Mouse (Mus musculus) CH12F3 (cell line): ENCODE results near the gene Gm3045.

Source experiments
- in situ Hi-C: fragments of 300-500 bp; cut with MboI; formaldehyde crosslinking; loops from 2 replicates; pipeline ENCODE4 v1.14.3; 2020; ENCODE audit warnings: low sequenced_read_pairs

The Gm3045 gene

DNA sequence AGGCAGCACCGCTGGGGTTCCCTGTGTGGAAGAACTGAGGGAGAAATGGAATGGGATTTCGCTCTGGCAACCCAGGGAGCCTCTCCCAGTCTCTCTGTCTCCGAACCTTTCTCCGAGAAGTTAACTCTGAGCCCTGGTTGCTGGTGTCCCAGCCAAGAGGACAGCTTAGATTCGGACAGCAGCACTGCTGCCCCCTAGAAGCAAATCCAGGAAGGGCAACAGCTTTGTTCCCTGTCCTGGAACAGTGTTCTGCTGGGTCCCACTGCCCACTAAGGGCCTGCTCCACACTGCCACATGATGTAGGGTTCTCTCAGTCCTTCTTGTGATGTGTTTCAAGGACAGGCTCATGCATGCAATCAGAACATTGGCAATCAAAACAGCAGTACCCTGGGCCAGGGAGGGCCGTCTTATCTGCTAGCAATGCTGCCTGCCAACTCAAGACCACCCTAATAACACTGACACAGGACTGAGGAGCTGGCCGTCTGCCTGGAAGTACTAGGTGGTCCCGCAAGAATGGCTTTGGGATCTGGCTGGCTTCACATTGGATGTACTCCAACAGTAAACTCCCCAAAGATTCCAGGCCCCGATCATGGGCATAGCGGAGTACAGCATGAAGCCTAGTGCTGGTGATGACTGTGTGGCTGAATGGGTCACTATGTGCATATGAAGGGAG is 9.4 kb downstream of the Gm3045 start:
- in situ Hi-C loops = no loop called here

DNA sequence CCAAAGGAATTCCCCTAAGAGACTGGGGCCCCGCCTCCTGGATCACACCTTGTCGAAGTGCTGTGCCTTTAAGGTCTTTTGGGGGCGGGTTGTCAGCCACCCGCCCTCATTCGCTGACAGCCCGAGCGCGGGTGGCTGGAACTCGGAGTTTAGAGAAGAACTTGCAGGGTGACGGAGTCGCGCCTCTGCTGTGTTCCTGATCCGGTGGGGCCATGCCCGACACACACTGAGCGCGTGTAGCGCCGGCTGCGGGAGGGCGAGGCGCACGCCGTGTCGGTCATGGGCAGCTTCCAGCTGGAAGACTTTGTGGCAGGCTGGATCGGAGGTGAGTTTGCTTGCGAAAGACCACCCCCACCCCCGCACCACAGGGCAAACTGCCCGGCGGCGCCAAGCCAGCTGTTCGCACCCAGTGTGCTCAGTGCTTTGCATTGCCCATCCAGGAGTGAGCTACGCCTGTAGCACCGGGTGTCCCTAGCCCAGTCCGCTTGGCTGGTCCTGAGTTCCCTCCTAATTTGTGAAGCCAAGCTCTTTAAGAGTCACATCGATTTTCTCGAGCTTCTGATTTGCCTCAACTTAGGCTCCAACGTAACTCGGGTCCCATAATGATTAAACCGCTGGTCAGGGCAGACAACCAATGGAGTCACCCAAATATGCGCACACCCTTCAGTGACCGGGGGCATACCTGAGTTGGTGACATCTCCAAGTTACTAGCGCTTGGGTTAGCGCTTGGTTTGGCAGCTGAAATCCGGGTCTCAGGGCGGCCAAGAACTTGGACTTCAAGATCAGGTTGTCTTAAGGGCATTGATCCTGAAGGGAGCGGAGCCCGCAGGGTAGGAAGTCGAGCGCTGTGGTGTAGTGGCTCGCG is 12.0 kb downstream of the Gm3045 start, which contains the start of gene Slc25a48:
Gene Slc25a48 (plus strand): TSS at position 145 of the 865 bp plus-strand sequence.
- in situ Hi-C loops = no loop called here

DNA sequence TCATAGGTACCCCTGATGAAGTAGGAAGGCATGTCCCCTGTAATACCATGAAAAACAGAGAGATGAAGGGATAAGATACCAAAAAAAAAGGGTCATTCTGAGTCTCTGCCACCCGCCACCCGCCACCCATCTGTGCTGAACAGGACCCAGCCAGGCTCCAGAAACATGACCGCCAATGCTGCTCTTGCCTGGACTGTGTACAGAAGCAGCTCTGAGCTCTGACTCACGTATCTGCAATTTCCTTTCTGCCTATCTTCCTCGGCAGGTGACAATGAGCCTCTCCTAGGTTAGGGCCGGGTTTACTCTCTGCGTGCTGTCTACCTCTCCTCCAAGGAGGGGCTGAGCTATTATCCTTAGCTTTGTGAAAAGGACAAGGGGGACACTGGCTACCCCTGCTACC is 17.0 kb downstream of the Gm3045 start:
- in situ Hi-C loops = no loop called here

DNA sequence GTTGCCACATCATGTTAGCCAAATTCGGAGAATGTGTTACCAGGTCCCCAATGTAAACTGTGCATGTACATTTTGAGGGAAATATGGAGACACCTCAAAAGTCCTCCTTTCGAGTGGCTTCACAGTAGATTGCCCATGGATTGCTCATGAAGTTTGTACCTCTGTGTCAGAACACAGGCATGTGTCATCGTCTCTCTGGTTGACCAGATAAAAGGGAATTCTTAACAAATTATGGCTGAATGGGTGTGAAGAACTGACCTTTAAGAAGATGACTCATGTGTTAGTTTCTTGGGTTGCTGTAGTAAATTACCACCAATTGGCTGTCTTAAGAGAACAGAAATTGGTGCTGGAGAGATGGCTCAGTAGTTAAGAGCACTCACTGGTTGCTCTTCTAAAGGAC is 17.7 kb downstream of the Gm3045 start:
- in situ Hi-C loops = no loop called here

DNA sequence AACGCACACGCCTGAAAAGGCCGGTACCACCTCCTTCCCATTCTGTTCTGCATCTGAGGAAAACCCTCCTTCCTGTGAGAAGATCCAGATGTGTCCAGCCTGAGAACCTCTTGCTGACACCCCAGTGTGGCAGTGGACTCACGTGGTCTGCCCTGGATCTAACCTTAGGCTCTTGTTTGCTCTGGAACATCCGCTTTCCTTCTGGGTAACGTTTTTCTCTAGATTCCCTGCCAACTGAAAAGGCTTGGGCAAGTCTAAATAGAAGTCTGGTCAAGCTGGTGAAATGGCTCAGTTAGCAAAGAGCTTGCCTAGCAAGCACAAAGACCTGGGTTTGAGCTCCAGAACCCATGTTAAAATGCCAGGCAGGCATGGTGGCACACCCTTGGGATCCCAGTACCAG is 18.6 kb downstream of the Gm3045 start:
- in situ Hi-C loops = no loop called here

DNA sequence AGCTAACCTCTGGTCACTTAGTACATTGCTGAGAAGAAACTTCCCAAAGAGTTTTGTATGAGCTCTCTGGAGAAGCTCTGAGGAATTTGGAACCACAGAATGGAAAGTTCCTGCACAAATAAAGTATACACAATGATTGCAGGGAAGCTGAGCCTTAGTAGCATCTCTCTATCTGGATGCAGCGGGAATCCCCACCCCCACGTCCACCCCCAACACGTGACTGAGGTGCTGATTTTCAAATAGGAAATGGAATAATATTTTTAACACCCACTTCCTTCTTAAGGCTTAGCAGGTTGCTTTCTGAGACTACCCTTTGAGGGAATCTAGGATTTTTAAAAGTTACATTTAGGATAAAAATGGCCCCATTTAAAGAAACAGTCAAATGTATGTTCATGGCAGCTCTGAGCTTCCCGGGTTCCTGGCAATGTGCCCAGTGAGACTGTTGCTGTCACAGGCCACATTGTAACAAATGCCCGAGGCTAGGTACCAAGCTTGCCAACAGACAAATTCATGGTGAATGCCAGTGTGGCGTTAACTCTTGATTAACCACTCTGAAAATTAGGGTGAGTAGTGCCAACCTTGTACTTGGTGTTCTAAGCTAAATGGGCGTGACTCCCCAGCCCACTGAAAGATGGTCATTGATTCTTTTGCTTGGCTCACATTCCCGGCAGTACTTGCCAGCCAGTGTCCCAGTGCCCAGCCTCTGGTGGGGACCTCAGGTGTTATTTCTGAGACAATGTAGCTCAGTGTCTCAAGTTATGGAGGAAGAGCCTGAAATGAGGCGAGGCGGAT is 23.0 kb downstream of the Gm3045 start:
- in situ Hi-C loops = no loop called here

DNA sequence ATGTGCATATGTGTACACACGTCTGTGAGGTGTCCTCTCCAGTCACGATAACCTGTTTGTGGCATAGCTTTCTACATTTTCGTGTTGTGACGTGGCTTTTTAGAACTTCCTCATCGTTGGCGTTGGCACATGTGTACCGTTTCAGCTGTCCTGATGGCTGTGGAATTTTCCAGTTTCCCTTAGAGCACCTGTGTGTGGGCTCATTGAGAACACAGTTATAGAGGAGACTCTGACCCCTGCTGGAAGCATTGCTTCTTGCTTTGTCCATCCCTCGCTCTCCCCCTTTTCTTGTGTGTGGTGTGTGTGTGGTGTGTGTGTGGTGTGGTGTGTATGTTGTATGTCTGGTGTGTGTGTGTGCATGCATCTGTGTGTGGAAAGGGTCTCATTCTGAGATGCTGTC is 23.6 kb downstream of the Gm3045 start:
- in situ Hi-C loops = no loop called here

DNA sequence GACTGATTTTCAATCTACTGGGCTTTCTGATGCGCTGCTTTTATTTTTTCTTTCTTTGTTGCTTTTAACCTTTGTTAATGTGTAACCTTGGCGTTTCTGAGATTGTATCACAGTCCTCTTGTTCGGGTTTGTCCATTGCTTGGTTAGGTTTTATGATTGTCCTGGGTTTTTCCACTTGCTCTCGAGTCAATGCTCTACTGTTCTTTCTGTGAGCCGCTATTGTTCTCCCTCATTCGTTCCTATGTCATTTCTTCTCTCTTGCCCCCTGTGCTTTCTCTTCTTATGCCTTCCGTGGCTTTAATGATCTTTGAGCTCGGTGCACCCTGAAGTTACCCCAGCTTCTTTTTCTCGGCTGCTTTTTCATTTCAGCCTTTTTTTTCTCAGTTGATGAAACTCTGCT is 31.6 kb downstream of the Gm3045 start:
- in situ Hi-C loops = no loop called here

DNA sequence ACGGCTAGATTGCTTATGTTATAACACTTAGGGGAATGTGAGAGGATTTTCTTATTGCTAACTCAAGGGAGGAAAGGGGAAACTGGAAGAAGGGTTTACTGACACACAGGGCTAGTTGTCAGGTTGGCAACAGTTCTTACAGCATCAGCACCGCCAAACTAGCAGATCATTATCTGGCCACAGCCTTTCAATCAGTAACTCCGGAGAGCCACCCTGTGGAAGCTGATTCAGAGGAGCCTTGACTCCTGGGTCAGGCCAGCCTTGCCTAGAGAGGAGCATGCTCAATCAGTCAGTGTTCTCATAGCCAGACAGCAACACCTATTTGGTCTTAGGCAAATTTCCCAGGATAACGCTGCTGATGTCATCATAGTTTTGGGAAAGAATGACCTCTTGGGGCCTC is 35.1 kb downstream of the Gm3045 start:
- in situ Hi-C loops = no loop called here

DNA sequence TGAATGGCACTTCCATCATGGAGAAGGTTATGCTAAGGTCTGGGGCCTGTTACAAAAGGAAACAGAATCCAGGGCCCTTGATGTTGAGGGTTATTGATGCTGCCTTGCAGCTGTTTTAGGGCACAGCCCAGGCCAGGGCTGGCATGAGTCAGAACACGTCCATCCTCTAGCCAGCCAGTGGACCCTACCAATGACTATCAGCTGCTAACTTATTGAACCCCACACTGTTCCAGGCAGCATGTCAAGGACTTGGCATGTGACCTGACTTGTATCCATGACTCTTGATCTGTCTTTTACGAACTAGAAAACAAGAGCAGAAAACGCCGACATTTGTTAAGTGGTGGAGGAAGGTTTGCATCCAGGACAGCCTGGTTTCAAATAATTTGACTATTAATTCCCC is 36.4 kb downstream of the Gm3045 start:
- in situ Hi-C loops = no loop called here

DNA sequence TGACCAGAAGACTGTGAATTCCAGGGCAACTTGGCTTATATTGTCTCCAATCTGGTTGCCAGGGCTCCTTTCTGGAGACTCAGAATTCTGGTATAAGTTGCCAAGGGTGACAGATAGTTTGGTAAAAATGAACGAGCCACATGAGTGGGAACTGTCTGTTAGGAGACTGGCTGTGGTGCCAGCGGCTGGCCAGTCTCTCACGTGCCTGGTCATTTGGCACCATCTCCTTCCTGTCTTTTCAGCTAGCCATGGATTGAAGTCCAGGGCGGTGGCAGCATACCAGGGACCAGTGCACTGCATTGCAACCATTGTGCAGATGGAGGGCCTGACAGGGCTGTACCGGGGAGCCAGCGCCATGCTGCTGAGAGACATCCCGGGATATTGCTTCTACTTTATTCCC is 36.9 kb downstream of the Gm3045 start:
- in situ Hi-C loops = no loop called here

DNA sequence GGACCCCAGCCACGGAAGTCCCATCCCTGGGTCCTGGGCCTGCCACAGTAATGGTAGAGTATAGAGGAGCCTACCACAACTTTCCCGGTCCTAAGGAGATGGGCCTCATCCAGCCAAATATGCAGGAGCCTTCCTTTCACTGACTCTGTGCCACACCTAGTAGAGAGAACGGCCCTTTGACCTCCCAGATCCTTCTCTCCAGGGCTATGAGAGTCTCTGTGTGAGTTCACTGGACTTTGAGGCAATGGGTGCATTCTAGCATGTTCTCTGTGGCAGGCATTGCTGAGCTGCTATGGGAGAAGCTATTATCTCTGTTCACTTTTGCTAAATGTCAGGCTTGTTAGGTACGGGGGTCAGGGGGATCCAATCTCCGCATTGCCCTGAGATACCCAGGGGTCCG is 37.4 kb downstream of the Gm3045 start:
- in situ Hi-C loops = no loop called here

DNA sequence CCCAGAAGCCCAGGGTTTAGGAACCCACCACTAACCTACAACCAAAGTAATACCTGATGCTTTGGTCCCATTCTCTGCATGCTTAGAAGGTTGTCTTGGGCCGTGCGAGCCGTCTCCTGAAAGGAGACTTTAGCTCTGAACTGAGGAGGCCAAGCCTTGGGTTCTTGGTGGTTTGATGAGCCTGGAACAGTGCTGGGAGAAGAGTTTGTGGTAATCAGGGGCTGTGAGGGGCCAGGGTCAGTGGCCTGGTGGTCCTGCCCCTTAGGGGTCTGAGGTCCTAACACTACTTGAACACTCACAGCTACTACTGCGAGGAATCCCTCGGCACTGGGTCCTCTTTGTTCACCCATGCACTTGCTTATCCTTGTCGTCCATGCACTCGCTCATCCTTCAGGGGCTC is 41.4 kb downstream of the Gm3045 start:
- in situ Hi-C loops = no loop called here

DNA sequence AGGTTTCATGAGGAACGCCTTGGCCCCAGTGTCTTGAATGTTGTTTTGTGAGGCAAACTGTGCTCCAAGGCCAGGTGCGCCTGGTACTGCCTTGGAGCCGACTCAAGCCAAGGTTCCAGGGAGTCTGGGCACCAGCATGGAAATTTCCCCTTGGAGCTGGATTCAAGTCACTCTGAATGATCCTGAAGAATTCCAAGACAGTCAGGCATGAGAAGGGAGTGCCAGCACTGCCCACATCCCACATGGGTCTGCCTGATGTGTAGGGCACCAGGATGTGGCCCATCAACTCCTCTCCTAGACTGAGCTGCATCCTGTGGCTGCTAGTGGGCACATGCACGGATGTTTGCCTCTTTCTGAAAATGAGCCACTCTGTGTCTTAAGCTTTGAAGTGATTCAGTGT is 42.1 kb downstream of the Gm3045 start:
- in situ Hi-C loops = no loop called here

DNA sequence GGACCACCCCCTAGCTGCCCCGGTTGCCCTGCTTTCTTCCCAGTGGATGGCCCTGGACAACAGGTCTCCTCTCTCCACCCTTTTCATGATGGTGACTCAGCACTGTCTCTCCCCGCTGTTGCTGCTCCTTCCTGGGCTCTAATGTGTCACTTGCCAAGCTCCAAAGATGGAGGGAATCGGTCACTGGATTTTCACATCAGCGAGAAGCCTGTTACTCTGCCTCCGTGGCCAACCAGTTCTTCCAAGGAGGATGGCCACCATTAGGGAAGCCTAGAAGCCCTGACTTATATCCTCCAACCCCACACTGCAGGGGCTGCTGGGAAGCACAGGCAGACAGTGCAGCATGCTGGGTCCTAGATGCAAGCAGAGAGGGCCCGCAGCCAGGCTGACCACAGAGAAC is 44.8 kb downstream of the Gm3045 start:
- in situ Hi-C loops = loop anchor here (10.0 kb wide), 1 partner anchor 184 kb away; no protein-coding TSS in a partner anchor

DNA sequence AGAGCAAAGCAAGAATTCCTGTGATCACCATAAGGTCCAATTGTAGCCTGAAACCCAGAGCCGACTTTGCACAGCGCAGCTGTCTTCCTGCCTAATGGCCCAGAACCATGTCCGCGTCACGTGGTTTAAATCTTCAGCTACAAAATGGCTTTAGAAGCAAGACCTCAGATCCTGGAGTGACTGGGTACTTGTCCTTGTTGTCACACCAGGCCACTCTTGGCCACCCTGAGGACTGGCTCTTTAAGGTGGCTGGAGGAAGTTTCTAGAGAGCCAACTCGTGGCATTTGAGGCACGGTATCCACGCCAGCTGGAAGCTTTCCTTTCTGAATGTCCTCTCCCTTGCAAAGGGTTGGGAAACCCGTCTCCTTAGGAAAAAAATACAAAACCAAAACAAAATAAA is 45.6 kb downstream of the Gm3045 start:
- in situ Hi-C loops = loop anchor here (10.0 kb wide), 1 partner anchor 183 kb away; no protein-coding TSS in a partner anchor

DNA sequence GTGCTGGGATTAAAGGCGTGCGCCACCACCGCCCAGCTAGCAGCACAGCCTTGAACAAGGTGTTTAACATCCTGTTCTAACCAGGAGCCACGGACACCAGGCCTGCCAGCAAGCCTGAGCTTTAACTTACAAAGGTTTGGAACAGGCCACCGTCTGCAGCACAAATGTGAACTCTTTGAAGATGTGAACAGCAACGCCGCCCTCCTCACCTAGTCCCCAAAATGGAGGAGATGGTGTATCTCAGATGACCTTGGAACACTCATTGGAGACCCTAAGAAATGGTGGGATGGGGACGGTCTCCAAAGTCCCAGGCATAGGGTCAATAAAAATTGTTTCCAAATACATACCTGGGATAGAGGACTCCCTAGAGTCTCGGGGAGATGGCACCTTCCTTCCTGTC is 46.3 kb downstream of the Gm3045 start:
- in situ Hi-C loops = loop anchor here (10.0 kb wide), 1 partner anchor 182 kb away; no protein-coding TSS in a partner anchor

DNA sequence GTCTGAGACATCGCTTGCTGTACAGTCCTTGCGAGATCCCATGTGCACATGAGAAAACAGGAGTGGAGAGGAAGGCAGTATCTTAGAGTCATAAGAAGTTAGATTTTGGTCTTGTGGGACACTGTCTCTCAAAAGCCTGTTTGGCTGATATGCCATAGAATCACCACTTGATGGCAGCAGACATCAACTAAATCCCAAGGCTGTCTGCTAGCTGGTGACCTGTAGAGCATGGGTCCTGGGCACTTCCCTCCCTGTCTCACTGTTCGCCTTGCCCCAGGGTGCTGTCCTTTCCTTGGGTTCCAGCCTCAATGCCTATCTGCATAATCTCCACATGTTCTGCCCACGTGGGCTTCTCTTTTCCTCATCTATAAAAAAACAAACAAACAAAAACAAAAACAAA is 49.0 kb downstream of the Gm3045 start:
- in situ Hi-C loops = loop anchor here (10.0 kb wide), 1 partner anchor 179 kb away; no protein-coding TSS in a partner anchor

DNA sequence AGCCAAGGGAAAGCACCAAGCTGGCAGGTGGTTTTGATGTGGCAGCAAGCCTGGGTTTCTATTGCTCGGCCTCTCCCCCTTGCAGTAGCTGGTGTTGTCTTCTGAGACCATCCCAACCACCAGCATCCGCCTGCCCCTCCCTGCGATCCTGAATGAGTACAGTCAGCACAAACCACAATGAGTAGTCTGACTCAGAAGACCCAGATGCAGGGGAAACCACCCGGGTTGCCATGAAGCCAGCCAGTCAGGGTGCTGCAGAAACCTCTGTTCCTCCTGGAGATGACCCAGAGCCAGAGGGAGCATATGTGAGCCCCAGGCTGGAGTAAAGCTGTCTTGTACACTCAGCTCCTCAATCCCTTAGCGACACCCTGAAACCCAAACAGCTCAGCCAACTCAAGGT is 50.4 kb downstream of the Gm3045 start:
- in situ Hi-C loops = loop anchor here (10.0 kb wide), 1 partner anchor 178 kb away; no protein-coding TSS in a partner anchor

DNA sequence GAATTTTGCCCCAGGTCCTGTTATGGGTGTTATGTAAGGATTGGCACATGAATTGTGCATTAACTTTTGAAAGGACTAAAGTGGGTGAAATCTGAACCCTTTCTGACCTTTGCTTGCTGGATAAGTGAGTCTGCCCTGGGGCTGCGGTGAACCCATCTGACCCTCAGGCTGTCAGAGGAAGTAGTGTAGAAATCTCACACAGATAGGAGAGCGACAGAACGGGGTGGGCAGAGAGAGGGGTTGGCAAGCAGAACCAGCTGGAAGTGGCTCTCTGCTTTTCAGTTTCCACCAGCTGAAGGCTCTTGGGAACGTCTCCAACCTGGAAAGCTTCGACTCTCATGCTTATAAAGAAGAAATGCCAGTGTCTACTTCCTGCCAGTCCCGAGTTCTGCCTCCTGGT is 50.9 kb downstream of the Gm3045 start:
- in situ Hi-C loops = loop anchor here (10.0 kb wide), 1 partner anchor 178 kb away; no protein-coding TSS in a partner anchor

DNA sequence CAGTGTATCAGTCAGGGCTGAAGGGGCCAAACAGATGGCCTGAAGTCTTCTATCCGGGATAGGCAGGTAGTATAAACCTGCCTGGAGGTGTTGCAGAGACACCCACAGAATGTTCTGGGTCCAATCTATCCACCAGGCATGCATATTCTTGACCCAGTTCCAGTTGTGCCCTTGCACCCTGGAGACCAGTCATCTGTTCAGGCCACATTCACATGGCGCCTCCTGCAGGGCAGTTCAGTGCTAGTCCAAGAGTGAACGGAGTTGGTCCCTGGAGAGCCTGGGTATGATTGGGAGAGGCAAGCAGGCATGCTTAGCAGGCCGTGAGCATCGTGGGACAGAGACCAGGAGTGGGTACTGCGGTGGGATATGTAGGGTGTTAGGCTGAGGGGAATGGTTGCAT is 51.6 kb downstream of the Gm3045 start:
- in situ Hi-C loops = loop anchor here (10.0 kb wide), 1 partner anchor 177 kb away; no protein-coding TSS in a partner anchor
